Mouse (Mus musculus) brain, embryonic 14.5 days (tissue): ENCODE data around the gene Abtb2. TPM values are rescaled to one million over a fixed set of nuclear protein-coding genes. Genes with fewer than 3 reads are reported as not detected.
A peak's percentile ranks its signal among the peaks of the same experiment; 100 is the strongest.

Source experiments
- DNase-seq: peaks from one replicate; pipeline ENCODE4 v3.0.0-alpha.2; 2011; ENCODE audit warnings: low read depth
- CTCF ChIP-seq: fragments of 200-500 bp; IDR thresholded peaks from 2 replicates; pipeline ENCODE4 v1.5.1; 2012; ENCODE audit warnings: inconsistent platforms, mild to moderate bottlenecking, moderate library complexity, borderline replicate concordance; ENCODE audit not compliant: insufficient read depth, insufficient read length; ENCODE audit errors: extremely low read depth
- POLR2A ChIP-seq: fragments of 200-500 bp; IDR thresholded peaks from 2 replicates; pipeline ENCODE4 v1.6.1; 2012; ENCODE audit warnings: mild to moderate bottlenecking, inconsistent platforms, borderline replicate concordance; ENCODE audit not compliant: poor library complexity, insufficient read depth, insufficient read length, severe bottlenecking; ENCODE audit errors: extremely low read depth
- polyA plus RNA-seq: library from polyadenylated mRNA; depleted of rRNA; stranded (reverse); fragments of >200 nt; gene quantifications from 2 replicates; pipeline ENCODE4 v1.2.3, GENCODE M21; 2012

The Abtb2 gene
- polyA plus RNA-seq, 1 experiment: 16.7 TPM

DNA sequence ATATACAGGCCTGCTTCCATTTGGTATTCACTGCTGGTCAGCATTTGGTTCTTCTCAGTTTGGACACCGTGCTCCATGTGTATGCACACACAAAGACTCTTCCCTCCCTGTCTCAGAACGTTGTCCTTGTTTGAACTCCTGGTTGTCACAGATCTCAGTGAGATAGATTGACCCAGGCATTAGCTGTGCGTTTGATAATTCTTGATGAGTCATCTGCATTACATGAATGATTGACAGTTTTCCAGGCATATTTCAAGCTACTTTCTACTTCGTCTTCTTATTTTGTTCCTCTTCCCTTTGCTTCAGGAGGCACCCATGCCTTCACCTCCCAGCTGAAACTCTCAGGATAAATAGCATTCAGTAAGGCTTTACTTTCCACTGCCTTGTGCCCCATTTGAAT is 107.5 kb downstream of the Abtb2 start:
- no peak for TF ChIP-seq CTCF
- no peak for TF ChIP-seq POLR2A
- DNase-seq: no peak

DNA sequence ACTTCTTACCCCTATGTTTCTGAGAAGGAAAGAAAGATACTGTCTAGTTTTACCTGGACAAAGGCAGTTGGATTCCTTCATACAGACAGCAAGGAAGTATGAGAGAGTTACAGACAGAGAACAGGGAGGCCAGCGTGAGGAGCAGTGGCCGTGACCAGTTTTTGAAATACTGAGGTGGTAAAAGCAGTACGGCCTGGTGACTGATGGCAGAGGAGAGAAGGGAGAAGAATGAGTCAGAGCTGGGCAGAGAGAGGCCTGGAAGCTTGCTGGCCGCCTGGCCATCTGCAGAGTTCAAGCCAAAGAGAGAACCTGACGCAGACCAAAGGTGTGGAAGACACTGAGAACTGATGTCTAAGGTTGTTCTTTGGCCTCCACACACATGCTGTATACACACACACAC is 109.3 kb downstream of the Abtb2 start:
- no peak for TF ChIP-seq POLR2A
- no peak for TF ChIP-seq CTCF
- no peak for DNase-seq

DNA sequence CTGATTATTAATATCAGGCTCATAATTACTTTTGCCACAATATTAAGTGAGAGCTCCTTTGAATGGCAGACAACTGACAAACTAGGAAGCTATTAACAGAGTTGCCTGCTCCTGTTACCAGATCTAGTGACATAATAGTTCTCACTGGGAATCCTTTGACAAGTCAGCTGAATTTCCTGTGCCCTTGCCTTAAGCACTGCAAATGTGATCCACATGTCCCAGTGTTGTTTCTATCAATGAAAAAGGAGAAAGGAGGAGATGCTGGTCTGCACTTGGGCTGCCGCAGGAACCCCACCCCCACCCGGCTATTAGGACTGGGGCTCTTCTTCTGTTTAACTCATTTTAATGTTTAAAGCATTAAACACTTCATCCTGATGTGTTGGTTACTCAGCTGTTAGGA is 110.7 kb downstream of the Abtb2 start:
- no peak for DNase-seq

DNA sequence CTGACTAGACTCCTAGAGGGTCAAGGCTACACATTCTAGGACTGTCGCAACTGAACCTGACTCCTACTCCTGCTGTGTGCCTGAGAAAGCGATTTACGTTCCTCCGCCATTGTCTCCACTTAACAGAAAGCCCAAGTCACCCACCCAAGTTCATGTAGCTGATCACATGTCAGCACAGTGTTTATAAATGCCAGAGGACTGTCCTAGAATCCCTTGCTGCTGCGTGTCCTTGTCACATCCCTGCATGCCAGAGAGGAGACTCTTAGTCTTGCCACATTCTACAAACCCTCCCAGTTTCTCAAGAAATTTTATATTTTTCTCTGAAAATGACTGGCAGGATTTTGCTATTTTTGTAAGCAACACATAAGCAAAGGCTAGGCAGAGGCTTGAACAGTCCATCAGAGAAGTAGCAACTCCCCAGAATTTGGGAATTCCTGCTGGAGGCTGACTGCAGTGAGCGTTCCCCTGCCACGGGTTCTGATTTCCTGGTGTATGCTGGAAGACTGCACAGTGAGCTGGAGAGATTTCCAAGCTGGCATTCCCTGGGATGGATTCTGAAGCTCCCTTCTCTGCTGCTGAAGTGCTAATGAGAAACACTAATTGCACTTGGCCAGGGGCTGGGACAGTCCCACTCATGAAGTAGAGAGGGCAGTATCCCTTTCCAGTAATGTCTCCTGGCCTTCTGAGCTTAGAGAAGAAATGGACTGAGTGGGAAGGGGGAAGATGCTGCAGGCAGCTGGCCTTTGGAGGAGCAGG is 111.7 kb downstream of the Abtb2 start:
- DNase-seq: peak; percentile 63
- TF ChIP-seq POLR2A (no peak), CTCF (no peak)

More for the DNA sequence above, 110.7 kb downstream of the Abtb2 start:
- TF ChIP-seq CTCF: no peak
- TF ChIP-seq POLR2A: no peak

DNA sequence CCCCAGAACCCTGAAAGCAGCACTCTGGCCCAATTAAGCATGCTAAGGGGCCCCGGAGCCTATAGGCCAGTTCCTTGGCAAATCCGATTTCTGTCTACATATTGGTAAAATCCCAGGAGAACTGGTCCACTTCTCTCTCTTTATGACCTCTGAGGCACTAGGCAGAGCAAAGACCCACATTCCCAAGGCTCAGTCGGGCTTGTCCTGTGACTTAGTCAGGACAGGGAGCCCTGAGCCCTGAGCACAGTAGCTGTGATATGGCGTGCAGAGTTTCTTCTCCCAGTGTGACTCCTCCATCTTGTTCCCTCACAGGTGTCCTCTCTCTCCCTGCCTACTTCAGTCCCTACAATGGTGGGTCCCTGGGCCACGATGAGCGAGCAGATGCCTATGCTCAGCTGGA is 112.3 kb downstream of the Abtb2 start:
- DNase-seq: no peak
- TF ChIP-seq POLR2A (no peak), CTCF (no peak)

DNA sequence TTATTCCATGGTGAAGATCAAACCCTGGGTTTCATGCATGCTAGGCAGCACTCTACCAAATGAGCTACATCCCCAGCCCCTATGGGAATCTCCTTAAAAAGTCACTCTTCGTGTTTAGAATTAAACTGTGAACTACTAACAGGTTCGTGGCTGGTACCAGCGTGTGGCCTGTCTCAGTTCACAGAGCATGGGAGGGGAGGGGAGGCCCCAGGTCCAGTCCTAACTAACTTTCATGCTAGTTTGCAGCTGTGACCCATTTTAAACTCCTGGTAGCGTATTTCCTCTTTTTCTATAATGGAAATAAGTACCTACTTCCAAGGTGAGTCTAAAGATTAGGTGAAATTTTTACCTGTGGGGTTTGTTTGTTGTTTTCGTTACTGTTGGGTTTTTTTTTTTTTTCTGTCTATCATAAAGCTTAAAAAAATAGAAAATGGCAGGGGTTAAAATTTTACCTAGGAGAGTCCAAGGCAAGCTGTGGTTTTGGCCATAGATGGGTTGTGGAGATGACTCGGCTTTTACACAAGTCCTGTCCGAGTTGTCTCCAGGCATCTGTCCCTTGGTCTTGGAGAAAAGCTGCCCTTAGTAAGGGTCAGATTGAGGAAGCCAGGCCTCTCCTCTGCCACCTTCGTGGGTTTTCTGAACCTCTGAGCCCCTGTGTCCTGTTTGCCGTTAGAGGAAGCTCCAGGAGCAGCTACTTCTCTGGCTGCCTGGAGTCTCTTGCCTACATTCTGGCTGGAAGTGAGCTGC is 114.4 kb downstream of the Abtb2 start:
- no peak for DNase-seq
- TF ChIP-seq POLR2A: no peak
- no peak for TF ChIP-seq CTCF

DNA sequence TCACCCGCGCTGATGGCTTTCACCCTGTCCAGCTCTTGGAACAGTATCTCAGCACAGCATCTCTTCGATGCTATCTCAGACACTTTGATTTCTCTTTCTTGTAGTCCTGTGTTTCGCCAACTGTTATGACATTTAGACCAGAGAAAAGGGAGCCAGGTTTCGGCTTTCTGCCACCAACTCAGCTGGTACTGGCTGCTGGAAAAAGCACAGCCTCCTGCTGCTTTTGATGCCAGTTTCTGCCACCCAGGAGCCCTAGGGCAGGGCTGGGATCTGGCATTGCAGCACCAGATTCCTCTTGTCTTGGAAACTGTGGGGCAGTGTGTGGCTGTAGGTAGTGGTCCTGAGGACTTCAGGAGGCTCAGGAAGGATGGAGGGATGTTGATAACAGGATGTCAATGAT is 115.0 kb downstream of the Abtb2 start:
- no peak for DNase-seq
- no peak for TF ChIP-seq POLR2A
- TF ChIP-seq CTCF: no peak

DNA sequence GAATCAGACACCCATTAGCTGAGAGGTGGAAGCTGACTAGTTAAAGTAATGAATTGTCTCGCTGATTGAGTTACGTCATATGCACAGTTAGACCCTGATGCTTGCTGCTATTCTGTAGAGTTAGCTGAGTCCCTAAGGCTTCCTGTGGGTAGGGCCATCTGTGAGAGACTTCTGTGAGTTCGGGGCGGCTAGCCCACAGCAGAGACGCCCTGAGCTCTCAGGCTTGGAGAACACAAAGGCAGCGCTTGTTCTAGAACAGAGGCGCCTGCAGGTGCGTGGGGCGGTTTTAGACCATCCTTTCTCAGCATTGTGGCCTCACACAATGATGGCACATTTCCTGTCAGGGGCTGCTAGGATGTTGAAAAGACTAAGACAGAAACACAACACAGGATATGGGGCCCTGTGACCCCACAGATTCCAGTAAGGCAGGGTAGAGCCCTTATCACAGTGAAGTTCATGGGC is 116.2 kb downstream of the Abtb2 start:
- TF ChIP-seq CTCF: no peak
- TF ChIP-seq POLR2A: no peak
- no peak for DNase-seq

DNA sequence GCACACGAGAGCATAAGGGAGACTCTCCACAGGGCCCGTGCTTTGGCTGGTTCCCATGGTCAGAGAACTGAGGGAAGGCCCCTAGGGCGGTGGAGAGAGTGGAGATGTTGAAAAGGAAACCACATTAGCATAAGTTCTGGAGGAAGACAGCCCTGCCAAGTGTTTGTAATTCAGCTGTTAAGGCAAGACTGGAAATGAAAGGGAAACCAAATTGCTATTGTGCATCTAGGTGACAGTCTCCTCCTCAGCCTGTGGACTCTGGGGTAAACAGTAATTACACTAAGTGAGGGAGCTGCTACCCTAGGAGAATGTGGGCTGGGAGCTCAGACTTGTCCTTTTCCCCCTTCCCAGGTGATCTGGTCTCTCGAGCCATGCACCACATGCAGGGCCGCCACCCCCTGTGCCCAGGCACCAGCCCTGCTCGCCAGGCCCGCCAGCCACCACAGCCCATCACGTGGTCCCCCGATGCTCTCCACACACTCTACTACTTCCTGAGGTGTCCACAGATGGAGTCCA is 116.9 kb downstream of the Abtb2 start:
- peak; percentile 85 for DNase-seq
- no peak for TF ChIP-seq CTCF
- no peak for TF ChIP-seq POLR2A

DNA sequence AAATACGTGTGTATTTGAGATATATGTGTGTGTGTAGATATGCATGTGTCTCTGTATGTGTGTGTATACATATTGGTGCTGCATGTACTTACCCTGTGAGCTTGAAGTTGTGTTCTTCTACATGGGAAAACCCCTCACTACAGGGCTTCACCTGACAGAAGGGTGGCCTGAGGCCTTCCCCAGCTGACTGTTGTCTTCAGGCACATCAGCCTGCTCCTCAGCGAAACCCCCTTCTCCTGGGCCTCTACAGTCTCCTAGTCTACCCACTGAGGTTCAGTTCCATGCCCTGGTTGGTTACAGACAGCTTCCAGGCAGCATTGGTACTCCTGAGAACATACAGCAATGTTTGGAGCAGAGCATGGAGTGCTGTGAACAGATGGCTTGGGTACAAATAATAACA is 118.3 kb downstream of the Abtb2 start:
- DNase-seq: no peak
- no peak for TF ChIP-seq POLR2A
- TF ChIP-seq CTCF: no peak

DNA sequence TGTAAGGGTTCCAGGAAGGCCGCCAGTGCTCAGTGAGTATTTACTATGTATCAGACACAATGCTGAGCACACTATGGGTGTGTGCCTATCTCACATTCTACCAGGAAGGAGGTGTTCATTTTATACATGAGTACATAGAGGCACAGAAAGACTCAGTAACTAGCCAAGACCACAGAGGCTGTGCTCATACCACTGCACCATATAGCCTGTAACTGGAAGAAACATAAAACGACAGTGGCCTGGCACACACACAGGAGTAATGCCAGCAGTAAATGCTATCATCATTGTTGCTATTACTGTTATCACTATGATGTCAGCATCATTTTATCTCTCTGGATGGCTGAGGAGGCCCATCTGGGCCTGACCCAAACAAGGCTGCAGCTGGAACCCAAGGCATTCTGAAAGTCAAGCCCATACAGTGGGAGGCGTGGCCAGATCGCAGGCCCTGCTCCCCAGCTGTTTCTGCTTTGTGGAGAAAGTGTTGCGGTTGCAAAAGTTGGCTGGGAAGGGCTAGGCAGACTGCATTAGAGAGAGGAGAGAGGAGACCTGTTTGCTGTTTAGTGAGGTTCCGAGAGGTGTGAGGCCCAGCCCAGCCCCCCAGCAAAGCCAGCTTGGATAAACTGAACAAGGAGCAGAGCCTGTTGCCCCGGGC is 118.9 kb downstream of the Abtb2 start:
- TF ChIP-seq CTCF: no peak
- no peak for TF ChIP-seq POLR2A
- no peak for DNase-seq
